Mouse (Mus musculus): Measurements from ENCODE around the gene Fbxo17.
"Not testable (repeated sequence)": the region's sequence is repeated elsewhere in the genome, so short reads cannot be mapped to it uniquely, and the experiment has no call there.

The Fbxo17 gene

GRCm38 (mm10) chr7:28716590-28717281, at the start of gene Fbxo17:
Gene Fbxo17, plus strand, starts transcription at chr7:28716804.
- DNase-seq (ENCODE audit: low read depth, low spot score) = peak; percentile 62

DNA sequence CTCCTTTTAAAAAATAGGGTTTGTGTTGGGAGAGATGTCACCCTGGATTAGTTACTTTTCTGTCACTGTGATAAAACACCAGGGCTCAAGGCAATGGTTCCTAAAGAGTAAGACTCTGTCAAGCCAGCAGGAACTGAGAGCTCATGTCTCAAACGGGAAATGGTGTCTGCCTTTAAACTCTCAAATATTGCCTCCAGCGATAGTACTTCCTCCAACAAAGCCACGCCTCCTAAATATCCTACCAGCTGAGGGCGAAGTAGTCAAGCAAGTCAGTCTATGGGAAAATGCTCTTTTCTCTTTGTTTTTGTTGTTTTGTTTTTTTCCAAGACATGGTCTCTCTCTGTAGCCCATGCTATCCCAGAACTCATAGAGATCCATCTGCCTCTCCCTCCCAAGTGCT, 45.4 kb upstream of the Fbxo17 start:
- no peak for DNase-seq (ENCODE audit: low read depth, low spot score)

- no peak for DNase-seq (ENCODE audit: low read depth, low spot score)
These were observed 44.3 kb upstream of the Fbxo17 start for GRCm38 (mm10) chr7:28672276-28672675.

- DNase-seq (ENCODE audit: low read depth, low spot score) = not testable (repeated sequence)
These were observed 43.8 kb upstream of the Fbxo17 start for GRCm38 (mm10) chr7:28672786-28673185.

DNA sequence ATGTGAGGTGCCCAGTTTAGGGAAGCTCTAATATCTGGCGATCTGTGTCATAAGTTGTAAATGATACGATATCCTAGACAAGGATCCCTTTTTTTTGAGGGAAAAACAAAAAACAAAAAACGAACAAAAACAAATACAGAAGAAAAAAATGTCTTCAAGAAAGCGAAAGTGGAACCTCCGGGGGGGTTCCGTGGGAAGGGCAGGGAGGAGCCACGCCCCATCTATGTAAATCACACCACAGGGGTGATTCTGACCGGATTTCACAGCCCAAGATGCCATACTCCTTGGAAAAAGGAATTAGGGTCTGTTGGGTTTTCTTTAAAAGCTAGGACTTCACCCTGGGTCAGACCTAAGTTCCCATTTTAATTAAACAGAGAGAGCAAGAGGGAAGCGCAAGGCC, 41.6 kb upstream of the Fbxo17 start:
- DNase-seq (ENCODE audit: low read depth, low spot score) = no peak

- DNase-seq (ENCODE audit: low read depth, low spot score) = peak; percentile 12
These were observed 40.9 kb upstream of the Fbxo17 start for GRCm38 (mm10) chr7:28675746-28676145.

- DNase-seq (ENCODE audit: low read depth, low spot score) = no peak
These were observed 39.6 kb upstream of the Fbxo17 start for GRCm38 (mm10) chr7:28676811-28677541.

GRCm38 (mm10) chr7:28677624-28678023, 39.0 kb upstream of the Fbxo17 start:
- peak; percentile 6 for DNase-seq (ENCODE audit: low read depth, low spot score)

DNA sequence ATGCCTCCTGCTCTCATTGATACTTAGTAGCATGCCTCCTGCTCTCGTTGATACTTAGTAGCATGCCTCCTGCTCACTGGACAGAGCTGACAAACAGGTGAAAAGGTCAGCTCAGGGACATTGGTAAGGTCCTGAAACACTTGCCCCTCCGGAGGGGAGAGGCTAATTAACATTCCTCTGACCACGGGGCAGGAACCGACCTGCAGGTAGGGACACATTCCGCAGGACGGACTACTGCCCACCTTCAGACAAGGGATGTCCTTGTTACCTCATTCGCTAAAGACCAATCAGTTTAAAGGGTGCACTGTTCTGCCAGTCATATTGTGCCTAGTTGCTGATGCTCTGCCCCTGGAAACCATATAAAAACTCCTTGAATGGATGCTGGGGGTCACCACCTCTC, 25.5 kb upstream of the Fbxo17 start:
- no peak for DNase-seq (ENCODE audit: low read depth, low spot score)

DNA sequence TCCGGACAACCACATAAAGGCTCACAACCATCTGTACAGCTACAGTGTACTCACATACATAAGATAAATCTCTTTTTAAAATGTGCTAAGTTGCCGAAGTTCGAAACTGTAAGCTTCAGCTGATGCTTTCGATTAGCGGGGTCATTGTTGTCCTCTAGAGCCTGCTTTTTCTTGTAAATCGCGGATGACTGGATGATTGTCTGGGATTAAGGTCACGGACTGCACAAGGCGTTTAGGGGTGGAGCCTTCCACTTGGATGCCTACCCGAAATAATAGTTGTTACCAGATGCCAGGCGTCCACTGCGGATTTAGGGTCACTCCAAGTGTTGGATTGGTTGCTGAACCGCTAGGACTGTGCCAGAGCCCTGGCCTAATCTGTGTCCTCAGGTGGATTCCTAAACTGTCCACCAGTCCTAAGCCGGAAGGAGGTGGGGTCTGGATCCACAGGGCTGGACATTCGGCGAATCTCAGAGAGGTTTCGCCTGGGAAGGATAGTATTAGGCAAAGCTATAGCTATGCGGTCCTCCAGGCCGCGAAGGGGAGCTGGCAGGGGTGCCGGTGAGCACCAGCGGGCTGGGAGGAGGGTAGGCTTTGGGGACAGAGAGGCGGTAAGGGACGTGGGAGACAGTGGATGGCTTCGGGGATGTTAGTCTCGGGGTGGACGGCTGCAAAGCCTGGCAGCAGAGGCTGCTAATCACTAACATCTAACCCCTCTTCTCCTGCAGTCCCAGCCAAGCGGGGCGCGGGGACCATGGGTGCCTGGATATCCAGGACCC, 23.9 kb upstream of the Fbxo17 start, which contains the start of gene Fbxo27:
Gene Fbxo27, plus strand, starts transcription at position 305 of the 776 bp plus-strand sequence.
- peak; percentile 80 for DNase-seq (ENCODE audit: low read depth, low spot score)

GRCm38 (mm10) chr7:28693321-28693966, 23.2 kb upstream of the Fbxo17 start:
- peak; percentile 98 for DNase-seq (ENCODE audit: low read depth, low spot score)

- DNase-seq (ENCODE audit: low read depth, low spot score) = no peak
These were observed 22.2 kb upstream of the Fbxo17 start for GRCm38 (mm10) chr7:28694423-28694822.

GRCm38 (mm10) chr7:28694966-28695511, 21.6 kb upstream of the Fbxo17 start:
- DNase-seq (ENCODE audit: low read depth, low spot score) = no peak

DNA sequence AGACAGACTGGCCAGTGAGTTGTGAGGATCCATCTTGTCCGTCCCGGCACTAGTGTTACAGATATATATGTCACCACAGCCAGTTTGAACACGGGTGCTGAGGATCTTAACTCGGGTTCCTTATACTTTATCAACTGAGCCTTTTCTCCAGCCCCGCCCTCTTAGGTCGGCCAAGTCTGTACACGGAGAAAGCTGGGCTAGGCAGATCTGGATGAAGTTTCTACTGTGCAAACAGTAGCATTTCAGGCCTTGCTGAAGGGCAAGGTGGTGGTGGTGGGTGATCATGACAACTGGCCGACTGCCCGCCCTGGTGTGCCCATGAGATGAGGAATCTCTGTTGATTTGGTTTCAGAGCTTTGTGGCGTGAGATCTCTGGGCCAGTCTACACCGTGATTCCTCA, 19.3 kb upstream of the Fbxo17 start:
- no peak for DNase-seq (ENCODE audit: low read depth, low spot score)

- DNase-seq (ENCODE audit: low read depth, low spot score) = no peak
These were observed 16.3 kb upstream of the Fbxo17 start for GRCm38 (mm10) chr7:28700269-28700668.

- DNase-seq (ENCODE audit: low read depth, low spot score) = not testable (repeated sequence)
These were observed 15.3 kb upstream of the Fbxo17 start for GRCm38 (mm10) chr7:28701306-28701705.

DNA sequence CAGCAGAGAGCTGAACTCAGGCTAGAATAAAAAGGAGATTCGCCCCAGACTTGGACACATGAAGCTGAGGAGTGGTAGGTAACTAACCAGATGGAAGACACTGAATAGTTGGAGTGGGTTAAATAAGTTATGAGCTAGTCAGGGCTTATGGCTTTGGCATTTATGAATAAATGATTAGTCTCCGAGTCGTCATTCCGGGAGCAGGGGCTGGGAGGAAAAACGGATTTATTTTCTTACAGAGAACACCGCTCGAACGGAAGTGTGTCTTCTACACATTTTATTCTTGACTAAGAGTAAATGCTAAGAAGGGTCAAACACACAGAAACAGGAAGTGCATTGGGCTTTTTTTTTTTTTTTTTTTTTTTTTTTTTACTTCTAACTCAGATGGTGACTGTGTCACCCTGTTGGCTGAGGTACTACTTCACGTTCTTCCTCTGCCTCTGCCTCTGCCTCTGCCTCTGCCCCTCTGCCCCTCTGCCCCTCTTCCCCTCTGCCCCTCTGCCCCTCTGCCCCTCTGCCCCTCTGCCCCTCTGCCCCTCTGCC, 13.9 kb upstream of the Fbxo17 start:
- DNase-seq (ENCODE audit: low read depth, low spot score) = no peak

DNA sequence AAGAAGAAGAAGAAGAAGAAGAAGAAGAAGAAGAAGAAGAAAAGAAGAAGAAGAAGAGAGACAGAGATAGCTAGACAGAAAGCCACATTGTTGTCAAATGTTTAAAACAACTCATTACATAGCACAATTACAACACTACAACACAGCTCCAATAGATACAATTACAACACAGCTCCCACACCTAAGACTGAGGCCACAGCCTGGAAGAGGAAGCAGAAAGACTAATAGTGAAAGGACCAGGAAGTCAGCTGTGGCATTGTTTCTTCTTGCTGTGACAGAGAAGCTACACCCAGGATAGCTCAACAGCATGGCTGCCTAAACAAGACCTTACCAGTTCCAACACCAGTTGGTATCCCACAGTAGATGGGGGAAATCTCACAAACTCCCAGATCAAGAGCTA, 7.2 kb upstream of the Fbxo17 start:
- DNase-seq (ENCODE audit: low read depth, low spot score) = no peak

DNA sequence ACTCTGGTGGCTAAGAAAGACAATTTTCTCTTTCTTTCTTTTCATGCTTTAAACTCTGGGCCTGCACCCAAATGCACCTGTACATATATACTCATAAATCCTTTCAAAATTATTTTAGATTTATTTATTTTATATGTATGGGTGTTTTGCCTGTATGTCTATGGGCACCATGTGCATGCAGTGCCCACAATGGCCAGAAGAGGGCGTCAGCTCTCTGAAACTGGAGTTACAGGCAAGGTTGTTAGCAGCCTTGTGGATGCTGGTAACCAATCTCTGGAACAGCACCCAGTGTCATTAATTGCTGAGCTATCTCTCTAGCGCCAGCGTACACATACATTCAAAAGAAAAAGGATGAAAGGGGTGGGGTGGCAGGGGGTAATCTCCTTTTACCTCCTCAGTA, 5.6 kb upstream of the Fbxo17 start:
- DNase-seq (ENCODE audit: low read depth, low spot score) = no peak

- DNase-seq (ENCODE audit: low read depth, low spot score) = peak; percentile 71
These were observed 1.9 kb upstream of the Fbxo17 start for GRCm38 (mm10) chr7:28714667-28715066.

DNA sequence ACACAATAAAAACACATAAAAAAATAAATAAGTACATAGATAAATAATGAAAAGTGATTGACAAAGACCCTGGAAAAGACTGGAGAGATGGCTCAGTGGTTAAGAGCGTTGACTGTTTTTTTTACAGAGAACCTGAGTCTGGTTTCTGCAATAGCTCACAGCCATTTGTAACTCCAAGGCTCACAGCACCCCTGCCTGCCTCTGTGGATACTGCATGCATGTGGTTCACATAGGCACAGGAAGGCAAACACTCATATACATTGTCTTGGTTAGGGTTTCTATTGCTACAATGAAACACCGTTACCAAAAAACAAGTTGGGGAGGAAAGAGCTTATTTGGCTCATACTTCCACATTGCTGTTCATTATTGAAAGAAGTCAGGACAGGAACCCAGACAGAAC, 1.0 kb upstream of the Fbxo17 start:
- no peak for DNase-seq (ENCODE audit: low read depth, low spot score)

Measured in brain, adult 2 months (tissue).